ENCODE assay signal across 15 mouse cellular contexts in the genomic region with DNA sequence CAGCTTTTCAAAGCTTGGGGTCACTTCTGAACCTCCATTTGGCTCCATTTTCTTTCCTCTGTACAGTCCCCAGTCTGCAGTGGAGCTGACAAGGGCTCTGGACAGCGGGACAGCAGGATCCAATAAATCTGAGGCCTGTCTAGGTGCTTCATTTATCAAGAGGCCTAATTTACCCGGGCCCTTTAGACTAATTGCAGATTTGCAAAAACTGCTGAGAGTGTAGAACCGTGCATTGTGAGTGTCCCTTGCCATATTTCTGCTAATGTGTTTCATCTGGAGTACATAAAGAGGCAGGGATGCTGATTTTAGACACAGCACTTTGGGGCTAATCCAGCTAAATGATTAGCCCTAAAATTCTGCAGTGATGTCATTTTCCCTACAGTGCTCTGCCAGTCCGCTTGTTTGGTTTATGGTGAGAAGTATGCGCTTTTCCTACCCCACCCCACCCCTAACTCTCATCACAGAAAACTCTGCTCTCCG.
DNase-seq lines count a peak whose midpoint lies in the region; ATAC-seq lines count a peak whose summit lies in the region.
"Had no signal": no experiment of that assay in that cellular context is flagged by ENCODE, and none has a peak within 500 bp of the region (broad histone marks: within the 10 kb centered on the region; RNA-seq: fewer than 3 reads in every experiment).

No protein-coding gene starts in this region.

- H3K4me1 ChIP-seq in kidney, embryonic 16.5 days (ENCODE audit: insufficient read depth, low read length), result no peaks in the 10 kb centered on the region
- H3K4me1 ChIP-seq in embryonic facial prominence, embryonic 10.5 days, result peaks cover 25% of the 10 kb centered on the region
- 0 out of 2 replicates have a peak, but pooled peaks cover 13% of the 10 kb centered on the region for H3K4me1 ChIP-seq in embryonic facial prominence, embryonic 15.5 days
- peaks cover 36% of the 10 kb centered on the region for H3K4me1 ChIP-seq in limb, embryonic 13.5 days

- no peak overlapping the region for H3K4me2 ChIP-seq in kidney, embryonic 16.5 days (replicated peaks; ENCODE audit: low read depth, low read length)
- H3K4me2 ChIP-seq in embryonic facial prominence, embryonic 15.5 days (replicated peaks), result no peak overlapping the region
- H3K4me2 ChIP-seq in limb, embryonic 13.5 days (replicated peaks), result no peak overlapping the region

- no peak for ATAC-seq in kidney, embryonic 16.5 days (ENCODE audit: low FRiP score, low TSS enrichment)
- peak; percentile 63 for ATAC-seq in embryonic facial prominence, embryonic 15.5 days (ENCODE audit: insufficient number of reproducible peaks, low FRiP score, low TSS enrichment, low read depth)
- ATAC-seq in limb, embryonic 13.5 days (ENCODE audit: low FRiP score, low read depth), result peak; percentile 77
- no peak for ATAC-seq in megakaryocyte, adult 5-6 weeks (ENCODE audit: poor library complexity, severe bottlenecking)
- ATAC-seq: inflammation-experienced regulatory T-cells, adult 6 months had no signal

- DNase-seq in kidney, postnatal 14 days, result no peak
- DNase-seq in embryonic facial prominence, embryonic 10.5 days (ENCODE audit: low spot score), result no peak
- no peak for DNase-seq in gastrocnemius, postnatal 10 days
- no peak for DNase-seq in urinary bladder, postnatal 4 days (ENCODE audit: low spot score in 2 of 2)
- DNase-seq: cerebellum, postnatal 25 days; gastrocnemius, postnatal 14 days; lung, adult 18-20 months; thymus, adult 18-20 months had no signal

- H3K27ac ChIP-seq in kidney, embryonic 16.5 days (ENCODE audit: low read length), result no peak overlapping the region
- H3K27ac ChIP-seq in embryonic facial prominence, embryonic 10.5 days (replicated peaks), result peak overlapping the region; percentile 49
- H3K27ac ChIP-seq in embryonic facial prominence, embryonic 15.5 days (replicated peaks), result 0 out of 2 replicates have a peak overlapping the region, but pooled peaks have one; percentile 41
- peak overlapping the region; percentile 67 for H3K27ac ChIP-seq in limb, embryonic 13.5 days
- H3K27ac ChIP-seq: midbrain, embryonic 10.5 days had no signal

- 0 out of 2 replicates have a peak overlapping the region, but pooled peaks have one; percentile 22 for H3K9ac ChIP-seq in kidney, embryonic 16.5 days (replicated peaks; ENCODE audit: low read length)
- H3K9ac ChIP-seq in embryonic facial prominence, embryonic 15.5 days, result no peak overlapping the region
- H3K9ac ChIP-seq in limb, embryonic 13.5 days, result no peak overlapping the region

- 37% methylated on average over 6 of the region's 6 CpGs for WGBS in kidney, embryonic 16.5 days
- WGBS in embryonic facial prominence, embryonic 10.5 days, result 46% methylated on average over 6 of the region's 6 CpGs
- WGBS in embryonic facial prominence, embryonic 15.5 days, result 20% methylated on average over 6 of the region's 6 CpGs
- 12% methylated on average over 6 of the region's 6 CpGs for WGBS in limb, embryonic 13.5 days

- no peaks in the 10 kb centered on the region for H3K27me3 ChIP-seq in kidney, embryonic 16.5 days (ENCODE audit: insufficient read depth, low read length)
- no peaks in the 10 kb centered on the region for H3K27me3 ChIP-seq in embryonic facial prominence, embryonic 10.5 days (replicated peaks; ENCODE audit: low read depth, poor library complexity, severe bottlenecking)
- no peaks in the 10 kb centered on the region for H3K27me3 ChIP-seq in embryonic facial prominence, embryonic 15.5 days
- H3K27me3 ChIP-seq in limb, embryonic 13.5 days, result peaks cover 3% of the 10 kb centered on the region; the same call in 1 of the 2 replicates
- H3K27me3 ChIP-seq: CH12.LX had no signal

- no peaks in the 10 kb centered on the region for H3K36me3 ChIP-seq in kidney, embryonic 16.5 days (ENCODE audit: insufficient read depth, low read length)
- H3K36me3 ChIP-seq in embryonic facial prominence, embryonic 10.5 days (replicated peaks), result no peaks in the 10 kb centered on the region
- no peaks in the 10 kb centered on the region for H3K36me3 ChIP-seq in embryonic facial prominence, embryonic 15.5 days
- H3K36me3 ChIP-seq in limb, embryonic 13.5 days, result no peaks in the 10 kb centered on the region
- H3K36me3 ChIP-seq: midbrain, embryonic 10.5 days had no signal

- H3K9me3 ChIP-seq in kidney, embryonic 16.5 days (ENCODE audit: low read length), result no peaks in the 10 kb centered on the region
- H3K9me3 ChIP-seq in embryonic facial prominence, embryonic 10.5 days, result no peaks in the 10 kb centered on the region
- no peaks in the 10 kb centered on the region for H3K9me3 ChIP-seq in embryonic facial prominence, embryonic 15.5 days (replicated peaks)
- H3K9me3 ChIP-seq in limb, embryonic 13.5 days, result no peaks in the 10 kb centered on the region
- H3K9me3 ChIP-seq: midbrain, embryonic 10.5 days had no signal

- no peak overlapping the region for H3K4me3 ChIP-seq in kidney, embryonic 16.5 days (ENCODE audit: low read length)
- no peak overlapping the region for H3K4me3 ChIP-seq in embryonic facial prominence, embryonic 10.5 days
- H3K4me3 ChIP-seq in embryonic facial prominence, embryonic 15.5 days (replicated peaks), result no peak overlapping the region
- no peak overlapping the region for H3K4me3 ChIP-seq in limb, embryonic 13.5 days
- H3K4me3 ChIP-seq: midbrain, embryonic 10.5 days had no signal

Comparison
In these comparisons a context has a peak if more than half of its experiments do, and no peak if none do; other contexts are left out.
1. ATAC-seq: peak in embryonic facial prominence, embryonic 15.5 days (single experiment) and limb, embryonic 13.5 days (single experiment); none in kidney, embryonic 16.5 days (single experiment) and megakaryocyte, adult 5-6 weeks (single experiment).